Mouse (Mus musculus) lung, postnatal 36 days (tissue): Measurements from ENCODE around the gene Iqcf6.

ENCODE experiments used
- DNase-seq: peaks from one replicate; pipeline ENCODE4 v3.0.0; 2022; ENCODE audit warnings: mixed read lengths

Iqcf6 gene

DNA sequence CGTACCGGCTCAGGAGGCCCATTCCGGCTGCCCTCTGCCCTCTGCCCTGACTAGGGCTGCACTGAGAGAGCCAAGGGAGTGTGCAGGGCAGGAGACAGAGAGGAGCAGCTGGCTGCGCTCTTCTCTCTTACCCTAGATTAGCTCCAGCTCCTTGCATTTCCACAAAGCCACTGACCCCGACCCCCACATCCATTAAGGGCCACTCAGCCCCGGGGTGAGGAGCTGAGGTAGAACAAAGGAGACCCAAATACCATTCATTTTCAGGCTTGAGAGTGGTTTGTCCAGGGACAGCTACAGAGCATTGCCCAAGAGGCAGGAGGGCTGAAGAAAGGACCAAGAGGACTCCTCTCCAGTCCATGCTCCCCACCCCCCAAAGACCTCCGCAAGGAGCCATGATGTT is 33.1 kb downstream of the Iqcf6 start:
- DNase-seq, result no peak

DNA sequence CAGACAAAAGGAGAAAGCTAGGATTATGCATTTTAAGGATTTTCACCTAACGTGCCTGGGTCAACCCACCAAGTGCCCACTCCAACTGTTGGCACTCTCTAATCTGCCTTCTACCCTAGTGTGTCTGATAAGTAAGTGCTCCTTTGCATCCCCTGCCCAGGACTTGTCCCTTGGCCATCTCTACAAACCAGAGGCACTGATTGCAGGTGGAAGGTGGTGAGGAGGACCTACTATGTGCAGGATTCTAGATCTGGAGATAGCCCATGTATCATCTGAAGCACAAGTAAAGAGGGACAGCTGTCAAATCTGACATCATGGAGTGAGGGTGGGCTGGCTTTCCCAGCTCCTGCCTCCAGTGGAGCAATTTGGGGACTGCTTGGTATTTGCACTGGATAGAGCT is 33.6 kb downstream of the Iqcf6 start:
- no peak for DNase-seq

DNA sequence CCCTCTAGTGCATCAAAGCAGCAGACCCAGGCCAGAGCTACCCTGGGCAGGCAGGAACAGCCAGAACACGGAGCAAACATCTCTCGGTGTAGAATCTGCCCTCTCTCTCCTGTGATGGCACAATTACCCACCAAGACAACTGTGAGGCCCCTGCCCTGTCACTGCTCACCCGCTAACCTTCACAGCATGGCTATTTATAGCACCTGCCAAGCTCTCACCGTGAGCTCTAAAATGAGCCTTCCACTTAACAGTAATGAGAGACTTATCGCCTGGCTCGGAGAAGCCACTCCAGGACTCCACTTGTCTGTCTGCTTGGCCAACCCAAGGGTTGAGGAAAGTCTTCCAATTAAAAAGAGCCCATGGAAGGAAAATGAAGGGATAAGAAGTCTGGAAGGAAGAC is 36.8 kb downstream of the Iqcf6 start:
- DNase-seq, result no peak

DNA sequence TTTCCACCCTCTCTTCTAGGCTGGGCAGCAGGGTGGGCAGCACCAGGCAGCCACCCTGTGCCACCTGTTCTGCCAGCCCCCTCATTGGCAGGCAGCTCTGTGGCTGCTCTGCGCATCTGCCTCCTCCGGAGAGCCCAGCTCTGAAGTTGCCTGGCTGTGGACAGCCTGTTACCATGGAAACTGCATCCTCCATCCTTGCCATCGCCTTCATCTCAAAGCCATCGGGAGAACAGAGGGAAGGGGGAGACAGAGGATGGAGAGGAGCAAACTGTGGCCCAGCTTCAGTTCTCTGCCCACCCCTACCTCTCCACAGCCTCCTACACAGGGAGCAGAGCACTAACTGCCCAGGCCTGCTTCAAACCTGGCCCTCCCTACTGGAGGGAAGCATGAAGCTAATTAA is 38.1 kb downstream of the Iqcf6 start:
- DNase-seq, result no peak

DNA sequence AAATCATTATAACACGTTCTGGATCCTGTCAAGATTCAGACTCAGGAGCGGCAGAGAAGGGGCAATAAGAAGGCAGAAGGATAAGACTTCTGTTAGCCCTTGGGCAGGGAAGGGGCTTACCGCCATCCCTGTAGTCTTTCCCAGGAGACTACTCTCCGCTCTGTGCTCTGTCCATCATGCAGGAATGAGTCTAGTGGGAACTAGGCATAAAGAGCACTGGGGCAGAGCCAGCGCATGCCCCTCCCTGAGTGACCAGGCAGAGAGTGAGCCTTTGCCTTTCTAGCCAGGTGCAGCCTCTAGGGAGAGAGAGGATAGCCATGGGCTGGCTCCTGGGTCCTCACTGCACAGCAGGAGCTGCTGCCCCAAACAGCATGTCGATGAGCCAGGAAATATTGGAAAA is 38.5 kb downstream of the Iqcf6 start:
- no peak for DNase-seq

DNA sequence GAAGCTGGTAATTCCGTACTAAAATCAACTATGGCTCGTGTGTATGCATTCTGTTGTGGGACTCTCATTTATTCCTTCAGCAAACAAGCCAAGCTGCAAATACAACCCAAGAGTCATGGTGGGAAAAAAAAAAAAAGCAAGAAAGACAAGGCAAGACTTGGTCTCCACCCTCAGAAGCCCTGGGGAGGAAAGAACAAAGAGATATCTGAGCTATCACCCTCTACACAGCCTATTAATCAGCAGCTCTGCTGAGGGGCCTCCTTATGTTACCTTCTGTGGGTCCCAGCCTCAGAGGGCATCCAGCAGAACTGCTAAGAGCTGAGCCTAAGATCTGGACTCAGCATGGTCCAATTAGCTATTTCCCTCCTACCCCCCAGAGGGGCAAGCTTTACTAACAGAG is 47.5 kb downstream of the Iqcf6 start:
- DNase-seq, result no peak

DNA sequence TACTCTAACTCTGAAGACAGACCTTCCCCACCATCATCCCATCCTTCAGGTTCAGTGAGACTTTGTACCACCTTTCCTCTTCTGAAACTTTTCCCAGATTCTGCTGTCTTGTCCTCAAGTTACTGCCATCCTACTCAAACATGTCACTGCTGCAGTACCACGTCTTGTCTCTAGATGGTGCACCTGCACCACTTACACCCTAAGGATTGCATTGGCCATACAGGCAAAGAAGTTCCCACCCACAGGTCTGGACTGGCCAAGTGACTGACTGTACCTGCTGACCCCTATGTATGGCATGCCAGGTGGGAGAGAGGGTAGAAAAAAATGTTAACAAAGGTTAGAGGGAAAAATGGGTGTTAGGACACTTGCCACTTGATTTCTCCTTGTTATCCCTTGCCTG is 49.1 kb downstream of the Iqcf6 start:
- DNase-seq, result peak; percentile 94

DNA sequence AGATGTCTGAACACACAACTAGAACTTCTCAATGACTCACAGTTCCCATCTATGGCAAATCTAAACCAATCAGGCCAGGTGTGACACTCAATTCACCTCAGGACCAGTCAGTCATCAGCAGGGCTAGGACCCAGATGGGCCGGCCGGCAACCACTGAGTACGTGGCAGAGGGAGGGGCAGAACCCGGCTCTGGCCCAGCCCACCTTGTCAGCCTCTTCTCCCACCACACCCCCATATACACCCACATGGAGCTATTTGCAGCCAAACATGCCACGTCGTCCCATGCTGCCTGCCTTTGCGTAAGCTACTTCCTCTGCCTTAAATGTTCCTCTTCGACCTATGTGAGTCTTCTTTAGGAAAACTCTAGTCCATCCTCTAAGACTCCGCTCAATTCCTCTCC is 49.6 kb downstream of the Iqcf6 start:
- peak; percentile 46 for DNase-seq

DNA sequence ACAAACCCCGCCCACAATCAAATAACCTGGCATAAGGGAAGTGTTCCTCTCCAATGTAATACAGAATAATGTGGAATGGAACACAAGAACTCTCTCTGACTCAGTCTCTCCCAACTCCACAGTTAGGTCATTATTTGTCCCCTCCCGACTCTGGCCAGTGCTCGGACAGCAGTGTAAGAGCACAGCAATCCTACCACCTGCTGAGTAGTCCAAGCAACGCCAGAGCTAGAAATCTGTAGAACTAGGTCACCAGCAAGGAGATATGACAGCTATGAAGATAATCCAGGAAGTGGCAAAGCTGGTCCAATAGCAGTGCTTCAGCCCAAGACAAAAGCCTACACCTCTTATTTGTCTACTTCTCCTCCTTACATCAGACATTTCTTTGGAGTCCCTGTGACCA is 50.2 kb downstream of the Iqcf6 start:
- no peak for DNase-seq
